Mouse (Mus musculus) E14TG2a.4 (cell line): Measurements from ENCODE around the gene Ncbp3.

Source experiments
- CTCF ChIP-seq: conservative IDR thresholded peaks from 2 replicates; pipeline ENCODE4 v1.5.1; 2014; ENCODE audit warnings: low read length
- NANOG ChIP-seq: IDR thresholded peaks from 2 replicates; pipeline ENCODE4 v1.6.1; 2014; ENCODE audit warnings: borderline replicate concordance, low read length, mixed read lengths
- POU5F1 ChIP-seq: IDR thresholded peaks from 2 replicates; pipeline ENCODE4 v1.6.1; 2014; ENCODE audit warnings: low read length, borderline replicate concordance

- no peak for TF ChIP-seq CTCF
- no peak for TF ChIP-seq NANOG
- TF ChIP-seq POU5F1 = no peak
These were observed 32.7 kb upstream of the Ncbp3 start for GRCm38 (mm10) chr11:73014831-73015344.
